Mouse (Mus musculus) CD4-positive, CD25-positive, alpha-beta regulatory T cell, adult 2 months (primary cell): ENCODE measurements around the gene Gm12184.
"Not testable (repeated sequence)": the region's sequence is repeated elsewhere in the genome, so short reads cannot be mapped to it uniquely, and the experiment has no call there.

Source experiments
- DNase-seq: peaks from one replicate; pipeline ENCODE4 v3.0.0-alpha.2; 2012; ENCODE audit warnings: low read depth, low spot score

Gm12184 gene

DNA sequence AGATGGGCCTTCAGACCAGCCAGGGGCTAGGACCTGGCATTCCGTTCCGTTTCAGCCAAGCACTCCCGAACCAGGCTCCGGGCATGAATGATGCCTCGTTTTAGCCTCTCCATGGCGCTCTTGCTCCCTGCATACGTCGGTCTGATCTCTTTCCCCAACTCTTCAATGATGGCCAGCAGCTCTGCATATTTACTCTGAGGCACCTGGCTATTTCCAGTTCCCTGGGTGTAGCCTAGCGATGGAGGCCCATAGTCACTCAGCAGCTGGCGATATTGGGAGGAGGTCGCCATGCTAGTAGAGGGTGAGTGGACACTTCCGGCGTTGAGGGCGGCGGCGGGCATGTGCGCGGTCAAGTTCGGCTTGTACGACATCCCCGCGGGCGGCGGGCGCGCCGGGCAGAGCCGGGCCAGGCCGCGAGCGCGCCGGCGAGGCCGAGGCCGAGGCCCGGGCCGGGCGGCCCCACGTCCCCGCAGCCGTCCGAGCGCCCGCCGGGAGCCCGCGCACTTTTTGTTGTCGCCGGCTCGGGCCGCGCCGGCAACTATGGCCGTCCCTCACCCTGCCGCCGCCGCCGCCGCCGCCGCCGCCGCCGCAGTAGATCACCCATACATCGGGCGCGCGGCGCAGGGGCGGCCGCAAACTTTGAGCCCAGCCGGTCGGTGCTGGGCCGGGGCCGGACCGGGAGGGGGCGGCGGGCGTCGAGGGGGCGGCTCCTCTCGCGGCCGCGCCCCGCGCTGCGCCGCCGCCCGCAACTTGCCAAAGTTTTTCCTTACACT, at the start of gene Gm12184, which contains the start of gene Trim7:
Gene Gm12184 (minus strand): TSS at position 677 of the 773 bp plus-strand sequence.
Gene Trim7 (plus strand): TSS at position 162 of the 773 bp plus-strand sequence.
- DNase-seq, result not testable (repeated sequence)

DNA sequence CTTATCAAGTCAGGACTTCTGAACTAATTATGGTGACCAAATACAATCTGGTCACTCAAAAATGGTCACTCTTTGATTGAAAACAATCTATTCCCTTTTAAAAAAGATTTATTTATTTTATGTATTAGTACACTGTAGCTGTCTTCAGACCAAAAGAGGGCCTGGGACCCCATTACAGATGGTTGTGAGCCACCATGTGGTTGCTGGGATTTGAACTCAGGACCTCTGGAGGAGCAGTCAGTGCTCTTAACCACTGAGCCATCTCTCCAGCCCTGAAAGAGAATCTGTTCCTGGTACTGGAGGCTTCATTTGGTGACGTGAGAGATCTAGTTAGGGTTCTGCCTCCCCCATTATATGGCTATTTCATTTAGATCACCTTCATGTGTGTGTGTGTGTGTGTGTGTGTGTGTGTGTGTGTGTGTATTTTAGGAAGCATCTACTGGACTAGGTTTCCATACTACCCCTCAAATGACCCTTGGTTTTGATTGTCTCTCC, 48.9 kb upstream of the Gm12184 start:
- DNase-seq, result not testable (repeated sequence)

DNA sequence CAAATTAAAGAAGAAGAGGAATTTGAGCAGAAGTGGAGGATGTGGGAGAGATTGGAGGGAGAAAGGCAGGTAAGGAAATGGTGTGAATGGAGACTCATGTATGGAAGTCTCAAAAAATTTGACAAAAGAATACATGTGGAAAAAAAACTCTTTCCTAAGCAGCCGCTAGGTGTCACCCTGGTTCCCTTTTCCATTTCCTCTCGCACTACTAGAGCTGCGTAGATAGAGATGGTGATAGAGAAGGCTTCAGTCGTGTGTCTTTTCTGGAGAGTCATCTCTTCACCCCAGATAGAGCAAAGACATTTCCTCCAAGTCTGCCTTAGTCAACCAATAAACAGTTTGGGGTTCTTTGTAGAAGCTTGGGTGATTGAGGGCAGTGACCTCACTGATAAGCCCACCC, 48.0 kb upstream of the Gm12184 start:
- DNase-seq, result peak; percentile 88

DNA sequence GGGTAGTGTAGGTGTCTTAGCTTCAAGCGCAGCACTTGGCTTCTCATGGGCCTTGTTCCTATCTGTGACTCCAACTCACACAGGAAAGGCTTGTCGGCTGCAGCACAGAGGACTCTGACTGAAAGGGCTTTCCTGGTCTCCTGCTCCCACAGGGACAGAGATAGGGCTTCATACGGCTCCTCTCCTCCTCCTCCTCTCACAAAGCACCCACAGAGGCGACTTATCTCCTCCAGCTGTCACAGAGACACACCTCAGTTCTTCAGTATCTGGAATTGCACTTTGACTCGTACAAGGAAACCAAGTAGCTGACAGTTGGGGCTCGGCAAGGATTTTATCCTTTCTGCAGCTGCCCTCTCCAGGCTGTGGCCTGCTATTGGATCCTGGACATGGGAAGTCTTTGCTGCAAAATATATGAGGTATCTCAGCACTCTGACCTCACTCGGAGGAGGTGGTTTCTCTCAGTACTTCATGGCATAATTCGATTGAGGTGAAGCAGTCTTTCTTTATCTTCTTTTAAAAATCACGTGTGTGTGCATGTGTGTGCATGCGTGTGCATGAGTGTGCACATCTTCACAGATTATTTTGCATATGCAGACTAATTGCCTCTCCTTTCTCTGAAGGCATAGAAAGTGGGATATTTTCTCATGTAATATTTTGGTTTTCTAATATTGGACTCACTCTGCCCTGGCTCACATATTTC, 47.3 kb upstream of the Gm12184 start:
- DNase-seq, result peak; percentile 22

DNA sequence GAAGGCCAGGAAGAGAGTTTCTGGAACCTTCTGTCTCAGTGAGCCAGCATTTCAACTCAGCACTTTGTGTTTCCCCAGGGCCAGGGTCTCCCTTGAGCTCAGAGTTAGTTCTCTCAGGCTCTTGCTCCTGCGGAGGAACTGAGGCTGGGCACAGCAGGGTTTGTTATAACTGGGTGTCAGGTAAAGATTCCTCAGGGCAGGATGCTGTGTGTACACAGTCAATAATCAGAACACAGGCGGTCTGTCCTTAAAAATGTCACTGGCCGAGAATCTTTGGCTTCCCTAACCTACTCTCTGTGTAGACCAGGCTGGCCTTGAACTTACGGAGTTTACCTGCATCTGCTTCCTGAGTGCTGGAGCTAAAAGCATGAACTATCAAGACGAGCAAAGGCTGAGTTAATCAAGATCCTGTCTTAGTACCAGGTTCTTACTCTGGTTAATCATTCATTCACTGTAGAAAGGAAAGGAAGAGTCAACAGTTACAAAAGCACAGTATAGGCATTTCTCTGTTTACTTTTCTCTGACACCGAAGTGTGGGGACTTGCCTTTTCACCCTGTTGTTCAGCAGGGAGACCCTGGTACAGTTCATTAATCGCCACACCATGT, 46.3 kb upstream of the Gm12184 start:
- DNase-seq, result peak; percentile 38

DNA sequence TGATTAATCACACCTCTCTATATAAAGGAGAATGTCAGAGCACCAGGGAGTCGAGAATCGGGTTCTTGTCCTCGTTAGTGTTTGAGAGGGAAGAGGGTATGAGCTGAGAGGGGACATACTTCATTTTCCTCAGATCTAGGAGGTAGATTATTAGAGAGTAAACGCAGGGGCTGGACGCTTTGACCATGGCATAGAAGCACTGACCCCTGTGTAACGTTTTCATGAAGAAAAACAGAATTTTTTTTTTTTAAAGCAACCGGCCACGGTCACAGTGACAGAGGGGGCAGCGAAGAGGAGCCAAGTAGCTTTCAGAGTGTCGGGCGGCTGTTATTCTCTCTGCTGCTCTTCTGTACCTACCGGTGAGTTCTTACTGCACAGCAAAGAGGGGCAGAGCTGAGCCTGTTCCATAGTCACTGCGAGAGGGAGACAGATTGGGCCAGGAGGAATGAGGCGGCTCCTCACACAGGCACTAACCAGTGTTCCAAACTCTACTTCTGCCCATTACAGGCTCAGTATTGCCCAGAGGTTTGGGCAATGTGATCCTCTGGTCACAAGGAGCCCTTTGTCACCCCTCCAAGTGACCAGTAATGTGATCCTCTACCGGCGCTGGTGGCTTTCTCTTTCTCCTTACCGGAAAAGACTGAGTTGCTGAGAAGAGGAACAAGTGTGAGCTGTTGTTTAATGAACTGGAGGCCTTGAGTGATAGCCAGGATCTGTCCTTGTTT, 45.5 kb upstream of the Gm12184 start:
- peak; percentile 59 for DNase-seq

DNA sequence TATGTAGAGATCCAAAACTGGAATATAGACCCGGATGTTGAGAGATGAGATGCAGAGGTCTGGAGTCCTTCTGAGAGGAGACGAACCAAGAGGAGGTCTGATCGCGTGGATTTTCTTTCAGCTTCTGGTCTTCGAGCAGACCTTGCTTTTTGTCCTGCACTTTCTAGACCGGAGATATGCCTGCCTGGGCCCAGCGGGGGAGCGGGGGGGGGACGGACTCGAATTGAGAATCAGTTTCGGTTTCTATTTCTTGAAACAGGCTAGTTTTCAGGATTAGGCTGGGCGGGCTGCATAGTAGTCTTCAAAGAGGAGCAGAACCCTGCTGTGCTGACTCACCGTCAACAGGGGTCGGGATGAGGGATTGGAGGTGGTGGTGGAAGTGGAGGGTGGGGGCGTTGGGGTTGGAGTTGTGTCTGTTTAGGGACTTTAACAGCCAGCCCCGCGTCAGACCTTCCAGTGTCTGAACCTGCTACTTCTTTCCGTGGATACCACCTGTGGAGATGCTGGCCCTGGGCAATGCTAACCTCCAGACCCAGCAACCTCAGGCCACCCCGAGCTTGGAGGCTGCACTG, 44.8 kb upstream of the Gm12184 start, which contains the start of gene Irgm1:
Gene Irgm1 (minus strand): TSS at position 483 of the 572 bp plus-strand sequence.
- peak; percentile 88 for DNase-seq

DNA sequence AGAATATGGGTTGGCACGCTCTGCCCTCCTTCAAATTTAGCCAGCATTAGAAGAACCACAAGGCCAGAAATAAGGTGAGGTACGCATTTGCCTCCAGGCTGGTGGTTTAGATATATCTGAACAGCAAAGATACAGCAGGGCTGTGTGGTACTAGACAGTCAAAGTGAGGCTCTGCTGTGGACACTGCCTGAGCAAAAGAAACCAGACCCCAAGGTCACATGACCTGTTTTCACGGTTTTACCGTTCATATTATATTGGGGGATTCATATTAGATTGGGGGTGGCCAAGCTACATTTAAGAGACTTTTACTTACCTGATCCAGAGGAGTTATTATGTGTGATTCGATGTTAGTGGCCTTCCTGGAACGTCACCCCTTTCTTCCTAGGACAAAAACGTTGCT, 44.3 kb upstream of the Gm12184 start:
- DNase-seq, result peak; percentile 40

DNA sequence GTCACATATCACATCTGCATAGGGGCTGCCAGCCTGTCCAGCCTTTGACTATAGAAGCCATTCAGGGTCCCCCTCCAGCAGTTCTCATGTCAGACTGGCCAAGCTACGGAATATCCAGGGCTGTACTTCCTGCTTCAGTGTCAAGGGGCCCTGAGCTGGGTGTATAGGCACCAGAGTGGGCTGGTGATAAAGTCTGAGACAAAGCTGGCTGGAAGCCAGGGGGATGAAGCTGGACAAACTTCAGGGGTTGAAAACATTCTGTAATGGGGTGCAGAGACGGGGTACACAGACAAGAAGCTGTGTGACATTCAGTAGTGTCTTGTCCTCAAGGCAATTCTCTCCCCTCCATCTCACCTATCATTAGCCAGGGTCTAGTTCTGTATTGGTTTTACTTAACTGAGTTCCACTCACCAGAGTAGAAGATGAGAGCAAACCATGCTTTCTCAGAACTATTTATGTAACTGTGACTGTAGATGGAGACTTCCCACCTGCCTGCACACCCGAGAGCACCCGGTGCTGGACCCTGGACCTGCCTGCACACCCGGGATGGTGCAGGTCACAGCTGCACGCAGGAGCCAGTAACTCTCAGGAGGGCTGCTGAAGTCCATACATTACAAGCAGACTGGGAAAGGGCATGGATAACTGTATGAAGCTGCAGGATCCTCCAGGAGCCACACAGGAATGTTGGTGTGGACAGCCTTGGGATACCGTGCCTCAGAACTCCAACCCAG, 43.1 kb upstream of the Gm12184 start:
- peak; percentile 42 for DNase-seq

DNA sequence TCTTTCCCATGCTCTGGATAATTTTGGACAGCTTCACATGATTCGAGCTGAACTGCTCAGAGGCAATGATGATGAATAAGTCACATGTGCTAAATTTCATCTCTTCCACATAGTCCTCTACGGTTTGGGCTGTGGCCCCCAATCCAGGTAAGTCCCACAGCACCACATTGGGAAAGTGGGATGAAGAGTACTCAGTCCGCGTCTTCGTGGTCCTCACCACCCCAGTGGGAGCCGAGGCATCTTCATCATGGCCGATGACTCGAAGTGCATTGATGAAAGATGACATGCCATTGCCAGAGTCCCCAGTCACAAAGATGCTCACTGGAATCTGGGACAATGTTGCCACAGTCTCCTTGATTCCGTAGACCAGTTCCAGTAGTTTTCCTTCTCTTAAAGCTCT, 40.0 kb upstream of the Gm12184 start:
- no peak for DNase-seq

DNA sequence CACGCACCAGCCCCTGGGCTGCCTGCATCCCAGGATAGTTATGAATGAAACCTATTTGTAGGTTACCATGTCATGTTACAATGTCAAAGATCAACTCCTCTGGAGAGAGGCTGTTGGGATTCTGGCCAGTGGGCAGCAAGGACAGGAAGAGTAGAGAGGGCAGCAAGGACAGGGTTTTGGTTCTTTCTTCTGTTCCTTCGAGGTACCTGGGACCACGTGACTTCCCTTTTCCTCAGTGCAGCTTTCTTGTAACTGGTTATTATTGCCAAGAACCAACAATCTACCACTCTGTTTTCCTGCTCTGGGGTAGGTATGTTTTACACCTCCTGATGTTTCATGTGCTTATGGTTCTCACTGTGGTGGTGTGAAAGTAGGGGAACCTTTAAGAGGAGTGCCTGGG, 37.4 kb upstream of the Gm12184 start:
- no peak for DNase-seq

DNA sequence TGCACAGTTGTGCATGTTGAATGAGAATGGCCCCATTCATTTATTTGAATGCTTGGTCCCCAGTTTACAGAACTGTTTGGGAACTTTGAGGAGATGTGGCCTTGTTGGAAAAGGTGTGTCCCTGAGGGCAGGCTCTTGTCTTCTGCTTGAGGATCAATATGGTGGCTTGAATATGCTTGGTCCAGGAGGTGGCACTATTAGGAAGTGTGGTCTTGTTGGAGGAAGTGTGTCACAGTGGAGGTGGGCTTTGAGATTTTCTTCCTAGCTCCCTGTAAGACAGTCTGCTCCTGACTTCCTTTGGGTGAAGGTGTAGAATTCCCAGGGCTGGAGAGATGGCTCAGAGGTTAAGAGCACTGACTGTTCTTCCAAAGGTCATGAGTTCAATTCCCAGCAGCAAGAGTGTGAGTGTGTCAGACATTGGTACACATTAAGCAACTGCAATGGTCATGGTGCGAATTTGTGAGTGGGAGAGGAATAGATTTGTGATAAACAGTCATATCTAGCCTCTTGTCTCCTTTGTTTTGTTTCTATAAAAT, 36.4 kb upstream of the Gm12184 start:
- no peak for DNase-seq

DNA sequence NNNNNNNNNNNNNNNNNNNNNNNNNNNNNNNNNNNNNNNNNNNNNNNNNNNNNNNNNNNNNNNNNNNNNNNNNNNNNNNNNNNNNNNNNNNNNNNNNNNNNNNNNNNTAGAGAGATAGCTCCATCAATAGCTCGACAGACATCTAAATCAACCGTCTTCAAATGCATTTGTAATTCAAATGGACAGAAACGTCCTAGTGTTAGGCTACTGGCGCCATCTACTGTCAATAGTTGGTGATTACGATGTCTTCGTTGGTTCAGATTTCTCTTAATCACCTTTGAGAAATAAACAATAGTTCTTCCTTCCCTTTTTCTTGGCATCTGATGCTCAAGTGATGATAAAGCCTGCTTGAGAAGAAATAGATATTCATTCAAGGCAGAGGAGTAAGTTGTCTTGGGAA, 32.6 kb upstream of the Gm12184 start:
- peak; percentile 90 for DNase-seq

DNA sequence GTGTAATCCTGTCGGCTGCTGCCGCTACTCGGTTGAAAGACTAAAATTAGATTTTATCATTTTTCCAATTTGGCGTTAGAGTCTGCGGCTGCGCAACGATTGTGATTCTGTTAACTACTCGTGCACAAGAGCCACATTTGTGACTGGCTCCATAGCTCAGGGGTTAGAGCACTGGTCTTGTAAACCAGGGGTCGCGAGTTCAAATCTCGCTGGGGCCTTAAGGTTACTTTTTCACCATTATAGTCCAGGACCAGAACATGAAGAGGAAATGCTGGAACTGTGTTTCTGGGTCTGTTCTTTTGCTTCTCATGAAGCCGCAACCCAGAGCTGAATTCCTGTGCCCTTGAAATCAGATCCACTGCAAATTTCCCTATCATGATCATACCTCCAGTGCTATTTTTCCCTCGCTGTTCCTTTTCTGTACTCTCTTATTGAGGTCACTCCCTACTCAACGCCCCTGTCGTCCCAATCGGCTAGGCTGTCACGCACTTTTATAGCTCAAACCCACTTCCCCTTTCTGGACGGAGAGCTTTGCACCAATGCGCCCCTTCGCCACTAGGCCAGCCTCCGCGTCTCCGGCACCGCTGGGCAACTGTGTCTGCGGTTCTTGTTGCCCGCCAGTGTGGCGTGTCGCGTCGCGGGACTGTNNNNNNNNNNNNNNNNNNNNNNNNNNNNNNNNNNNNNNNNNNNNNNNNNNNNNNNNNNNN, 27.2 kb upstream of the Gm12184 start:
- peak; percentile 92 for DNase-seq

DNA sequence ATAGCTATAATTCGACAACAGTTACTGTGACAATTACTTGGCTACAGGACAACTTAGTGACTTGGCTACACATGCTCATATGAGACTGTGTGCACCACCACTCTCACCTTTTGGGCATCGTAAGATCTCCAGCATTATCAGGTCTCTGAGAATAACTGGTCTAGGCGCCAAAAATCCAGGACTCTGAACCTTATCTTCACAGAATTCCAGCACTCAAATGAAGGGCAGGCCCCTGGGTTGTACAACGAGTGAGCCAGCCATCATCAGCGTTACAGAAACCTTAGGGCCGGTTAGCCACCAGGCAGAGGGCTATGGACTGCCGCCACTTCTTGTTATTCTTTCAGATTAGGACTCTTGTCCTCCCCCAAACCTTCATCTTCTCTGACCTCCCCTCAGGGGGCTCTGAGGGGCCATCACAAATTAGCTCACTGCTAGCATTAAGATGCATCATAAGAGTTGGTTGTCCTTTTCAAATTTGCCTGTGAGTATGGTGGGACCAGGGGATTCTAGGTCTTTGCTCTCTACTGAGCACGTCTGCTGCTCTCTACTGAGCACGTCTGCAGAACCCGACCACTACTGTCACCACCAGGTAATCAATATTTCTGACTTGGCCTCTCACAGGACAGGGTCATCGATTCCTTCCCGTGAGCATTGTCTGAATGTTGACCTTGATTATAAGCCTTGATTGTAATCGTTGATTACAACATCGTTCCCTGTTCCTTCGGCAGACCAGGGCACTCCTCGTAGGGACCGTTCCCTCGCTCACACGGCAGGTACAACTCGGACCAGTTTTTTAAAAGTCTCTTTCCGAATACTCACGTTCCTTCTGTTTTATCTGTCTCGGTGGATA, 26.4 kb upstream of the Gm12184 start:
- DNase-seq, result no peak

DNA sequence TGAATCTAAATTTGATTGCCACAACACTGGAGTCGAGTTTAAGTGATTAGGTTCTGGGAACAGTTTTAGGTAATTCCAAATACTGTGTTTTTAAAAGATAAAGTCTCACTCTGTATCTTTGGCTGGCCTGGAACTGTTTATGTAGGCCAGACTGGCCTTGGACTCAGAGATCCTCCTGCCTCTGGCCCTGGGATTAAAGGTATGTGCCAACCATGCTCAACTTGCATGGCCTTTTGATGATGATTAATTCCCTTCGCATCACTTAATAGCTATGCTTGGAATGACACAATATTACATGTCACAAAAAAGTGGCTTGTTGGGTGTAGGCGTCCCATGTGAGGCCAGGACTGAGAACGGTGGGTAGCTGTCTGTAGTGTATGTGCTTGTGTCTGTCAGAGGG, 25.7 kb upstream of the Gm12184 start:
- DNase-seq, result no peak

DNA sequence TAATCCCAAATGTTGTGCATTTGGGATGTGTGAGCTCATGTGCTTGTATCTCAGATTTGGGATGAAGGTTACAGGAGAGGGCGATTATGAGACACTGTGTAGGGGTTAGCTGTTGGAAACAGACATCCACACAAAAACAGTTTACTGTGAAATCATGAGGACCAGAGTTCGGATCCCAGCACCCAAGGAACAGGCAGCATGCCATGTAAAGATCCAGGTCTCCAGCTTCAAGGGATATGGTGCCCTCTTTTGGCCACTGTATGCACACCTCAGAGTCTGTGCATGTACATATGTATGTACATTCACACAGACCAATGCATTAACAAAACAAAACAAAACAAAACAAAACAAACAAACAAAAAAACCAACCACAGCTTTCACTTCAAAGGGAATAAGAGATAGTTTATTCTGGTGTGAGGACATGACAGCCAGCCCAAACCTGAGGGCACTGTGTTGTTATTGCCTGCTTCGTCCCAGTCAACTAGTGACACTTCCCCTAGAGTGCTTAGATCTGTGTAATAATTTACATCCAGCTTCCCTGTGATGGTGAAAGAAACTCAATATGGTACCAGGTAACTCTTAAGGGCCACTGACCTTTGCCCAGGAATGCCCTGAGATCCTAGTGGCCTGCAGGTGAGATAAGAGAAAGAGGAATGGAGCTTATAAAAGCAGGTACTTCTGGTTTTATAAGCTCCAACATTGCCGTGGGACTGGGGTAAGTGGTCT, 25.0 kb upstream of the Gm12184 start:
- peak; percentile 47 for DNase-seq

DNA sequence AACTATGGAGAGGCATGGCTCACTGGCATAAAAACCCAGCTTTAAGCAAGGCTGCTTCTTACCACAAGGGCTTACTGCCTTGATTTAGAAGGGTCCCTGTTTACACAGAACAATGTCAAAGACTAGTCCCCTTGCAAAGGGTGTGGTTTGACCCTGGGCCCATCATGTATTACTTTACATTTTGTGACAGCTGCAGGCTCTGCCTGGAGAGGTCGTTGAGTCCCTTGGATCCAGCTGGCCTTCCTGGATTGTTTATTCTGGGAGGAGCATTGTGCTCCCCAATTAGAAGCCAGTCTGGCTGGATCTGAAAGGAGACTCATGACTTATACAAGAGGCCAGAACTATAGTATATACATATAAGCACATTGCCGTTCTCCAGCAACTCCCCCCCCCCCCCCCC, 23.8 kb upstream of the Gm12184 start:
- no peak for DNase-seq
